Mouse (Mus musculus) liver, embryonic 14.5 days (tissue): Measurements from ENCODE around the gene Olfr826.
"Not testable (repeated sequence)": the region's sequence is repeated elsewhere in the genome, so short reads cannot be mapped to it uniquely, and the experiment has no call there.

Source experiments
- CTCF ChIP-seq: IDR thresholded peaks from 2 replicates; pipeline ENCODE4 v1.5.1; 2016; ENCODE audit warnings: antibody characterized with exemption, low read depth, control low read depth
- EP300 ChIP-seq: IDR thresholded peaks from 2 replicates; pipeline ENCODE4 v1.6.1; 2016; ENCODE audit warnings: antibody characterized with exemption, low read depth

- not testable (repeated sequence) for TF ChIP-seq CTCF, EP300
These were observed 54.1 kb downstream of the Olfr826 start, which contains the start of gene Olfr824 for GRCm38 (mm10) chr10:130129900-130130299.
